Mouse (Mus musculus) limb, embryonic 10.5 days (tissue): ENCODE data around the gene Idnk. TPM values are rescaled to one million over a fixed set of nuclear protein-coding genes. Genes with fewer than 3 reads are reported as not detected.

Experiments used
- DNase-seq: peaks from one replicate; pipeline ENCODE4 v3.0.0-alpha.2; 2017; ENCODE audit warnings: low spot score
- H3K27ac ChIP-seq: fragments of 300-500 bp; sonication (generic); 2 replicates; pipeline ENCODE4 v1.5.1; 2016; ENCODE audit warnings: mild to moderate bottlenecking
- H3K27me3 ChIP-seq: fragments of 300-500 bp; sonication (generic); 2 replicates; pipeline ENCODE4 v1.6.1; 2016; ENCODE audit warnings: low read depth, mild to moderate bottlenecking; ENCODE audit not compliant: poor library complexity, severe bottlenecking
- H3K36me3 ChIP-seq: fragments of 300-500 bp; sonication (generic); 2 replicates; pipeline ENCODE4 v1.6.1; 2016; ENCODE audit warnings: mild to moderate bottlenecking, moderate library complexity
- H3K4me1 ChIP-seq: fragments of 300-500 bp; sonication (generic); 2 replicates; pipeline ENCODE4 v1.6.1; 2016
- H3K4me3 ChIP-seq: fragments of 300-500 bp; sonication (generic); 2 replicates; pipeline ENCODE4 v1.5.1; 2016; ENCODE audit warnings: mild to moderate bottlenecking, moderate library complexity
- H3K9me3 ChIP-seq: fragments of 300-500 bp; sonication (generic); replicated peaks from 2 replicates; pipeline ENCODE4 v1.6.1; 2016; ENCODE audit warnings: mild to moderate bottlenecking
- WGBS: fragments of 180-500 bp; shearing (Covaris S2); methylation state at CpG from one replicate; pipeline ENCODE4 v1.1.7; 2016; 5-methylcytosine and 5-hydroxymethylcytosine counted together
- polyA plus RNA-seq: library from polyadenylated mRNA; unstranded; fragments of >200 nt; fragmentation: Nextera tagmentation; extraction: Ambion mirVana; gene quantifications from 2 replicates; pipeline ENCODE4 v1.2.1, GENCODE M21; 2016

Gene Idnk
- 36.1 and 37.7 TPM in 2 replicates for polyA plus RNA-seq

DNA sequence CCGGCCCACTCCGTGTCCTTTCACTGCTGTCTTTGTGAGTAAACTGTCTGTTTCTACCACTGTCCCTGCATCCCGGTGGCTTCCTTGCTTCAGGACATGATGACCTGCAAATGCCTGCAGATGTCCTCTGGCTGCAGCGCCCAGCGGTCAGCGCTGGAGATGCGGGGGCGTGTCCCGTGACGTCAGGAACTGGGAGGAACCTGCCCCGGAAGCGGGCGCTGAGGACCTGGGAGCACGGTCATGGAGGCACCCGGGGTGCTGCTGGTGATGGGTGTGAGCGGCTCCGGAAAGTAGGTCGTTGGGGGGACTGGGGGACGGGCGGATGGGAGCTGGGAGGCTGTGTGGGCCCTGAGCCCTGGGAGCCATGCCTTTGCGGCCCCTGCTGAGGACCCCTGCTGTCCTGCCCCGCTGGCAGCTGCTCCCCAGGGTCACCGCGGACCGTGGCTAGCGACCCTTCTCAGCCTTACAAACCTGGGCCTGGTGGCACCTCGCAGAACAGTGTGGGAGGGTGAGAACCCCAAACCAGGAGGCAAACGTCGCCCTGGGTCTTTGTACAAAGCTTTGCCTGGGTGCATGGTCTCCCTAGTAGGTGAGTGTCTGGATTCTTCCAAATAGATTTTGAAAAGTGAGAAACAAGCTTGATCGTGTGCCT lies at the start of gene Idnk:
Gene Idnk (plus strand): TSS at position 203 of the 652 bp plus-strand sequence.
- under 1% methylated on average over 30 of the region's 30 CpGs for WGBS
- Histone ChIP-seq H3K9me3 (0 out of 2 replicates have a peak, but pooled peaks cover 4% of the 10 kb centered on the region), H3K27ac (peak within 1 kb of the TSS; percentile 80), H3K4me1 (peaks cover 22% of the 10 kb centered on the region), H3K36me3 (peaks cover 30% of the 10 kb centered on the region), H3K4me3 (peak within 1 kb of the TSS; percentile 71), H3K27me3 (no peaks in the 10 kb centered on the region)
- peak; percentile 90 for DNase-seq

DNA sequence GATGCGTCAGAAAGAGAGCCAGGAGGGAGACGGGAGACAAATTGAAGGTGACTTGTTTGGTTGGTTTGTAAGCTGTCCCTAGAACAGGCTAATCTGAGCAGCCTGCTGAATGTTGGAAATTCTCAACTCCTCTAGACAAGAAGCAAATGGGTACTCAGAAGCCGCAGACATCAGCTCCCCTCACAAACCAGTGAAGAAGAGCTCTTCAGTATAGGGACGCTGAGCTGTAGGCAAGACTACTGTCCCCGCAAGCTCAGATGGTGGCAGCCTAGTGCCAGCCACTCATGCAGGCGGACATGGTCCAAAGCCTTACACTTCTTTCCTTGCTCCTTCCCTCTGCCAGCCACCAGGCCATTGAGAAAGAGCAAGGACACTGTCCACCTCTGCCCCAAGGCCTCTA lies 46.1 kb upstream of the Idnk start:
- WGBS, result 92% methylated on average over 6 of the region's 6 CpGs
- Histone ChIP-seq H3K4me3 (0 out of 2 replicates have a peak overlapping the region, but pooled peaks have one; percentile 60), H3K27ac (no peak overlapping the region), H3K27me3 (peaks cover 8% of the 10 kb centered on the region; the same call in 1 of the 2 replicates), H3K4me1 (peaks cover 40% of the 10 kb centered on the region), H3K9me3 (no peaks in the 10 kb centered on the region), H3K36me3 (no peaks in the 10 kb centered on the region)
- DNase-seq, result no peak

DNA sequence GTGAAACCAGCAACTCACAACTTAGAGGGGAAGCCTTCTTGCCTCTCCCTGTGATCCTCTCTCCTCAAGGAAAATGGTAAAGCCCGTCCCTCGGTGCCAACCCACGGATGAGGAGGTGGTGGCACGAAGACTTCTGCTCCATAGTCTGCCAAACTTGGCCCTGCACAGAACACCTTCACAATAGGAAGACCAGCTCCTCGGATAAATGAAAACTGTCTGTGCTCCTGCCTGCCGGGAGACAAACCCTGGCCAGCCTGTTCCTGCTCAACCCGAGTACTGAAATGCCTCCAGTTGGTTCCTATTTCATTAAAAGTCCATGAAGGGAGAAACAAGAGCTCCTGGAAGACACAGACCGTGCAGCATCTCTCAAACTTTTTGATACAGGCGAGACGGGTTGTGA lies 45.3 kb upstream of the Idnk start:
- peak overlapping the region; percentile 82 for H3K27ac ChIP-seq
- no peak for DNase-seq
- WGBS, result 75% methylated on average over 10 of the region's 10 CpGs

DNA sequence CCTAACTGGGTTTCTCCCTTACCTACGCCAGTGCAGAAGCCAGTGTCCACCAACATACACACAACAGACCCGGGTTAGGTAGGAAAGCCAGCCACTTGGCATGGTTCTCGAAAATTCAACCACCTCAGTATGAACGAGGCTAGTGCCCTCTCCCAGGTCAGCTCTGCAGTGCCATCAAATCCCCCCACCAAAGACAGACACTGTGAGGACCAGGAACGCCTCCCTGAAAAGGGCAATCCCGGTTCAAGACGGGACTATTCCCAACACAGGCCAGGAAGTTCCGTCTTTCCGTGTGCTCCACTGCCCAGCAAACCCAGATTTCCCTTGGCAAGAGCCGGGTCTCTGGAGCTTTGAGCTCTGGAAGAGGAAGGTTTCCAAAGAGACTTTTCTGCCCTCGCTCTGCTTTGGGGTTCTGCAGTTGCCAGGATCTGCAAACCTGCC lies 44.8 kb upstream of the Idnk start:
- H3K4me1 ChIP-seq, result peaks cover 40% of the 10 kb centered on the region
- peak overlapping the region; percentile 60 for H3K4me3 ChIP-seq
- H3K36me3 ChIP-seq, result no peaks in the 10 kb centered on the region
- H3K27me3 ChIP-seq, result peaks cover 8% of the 10 kb centered on the region; the same call in 1 of the 2 replicates
- no peaks in the 10 kb centered on the region for H3K9me3 ChIP-seq
- peak overlapping the region; percentile 82 for H3K27ac ChIP-seq
- 18% methylated on average over 11 of the region's 11 CpGs for WGBS
- DNase-seq, result no peak

More for the DNA sequence above, 45.3 kb upstream of the Idnk start:
- Histone ChIP-seq H3K27me3 (peaks cover 8% of the 10 kb centered on the region; the same call in 1 of the 2 replicates), H3K4me1 (peaks cover 40% of the 10 kb centered on the region), H3K4me3 (peak overlapping the region; percentile 60), H3K9me3 (no peaks in the 10 kb centered on the region), H3K36me3 (no peaks in the 10 kb centered on the region)

DNA sequence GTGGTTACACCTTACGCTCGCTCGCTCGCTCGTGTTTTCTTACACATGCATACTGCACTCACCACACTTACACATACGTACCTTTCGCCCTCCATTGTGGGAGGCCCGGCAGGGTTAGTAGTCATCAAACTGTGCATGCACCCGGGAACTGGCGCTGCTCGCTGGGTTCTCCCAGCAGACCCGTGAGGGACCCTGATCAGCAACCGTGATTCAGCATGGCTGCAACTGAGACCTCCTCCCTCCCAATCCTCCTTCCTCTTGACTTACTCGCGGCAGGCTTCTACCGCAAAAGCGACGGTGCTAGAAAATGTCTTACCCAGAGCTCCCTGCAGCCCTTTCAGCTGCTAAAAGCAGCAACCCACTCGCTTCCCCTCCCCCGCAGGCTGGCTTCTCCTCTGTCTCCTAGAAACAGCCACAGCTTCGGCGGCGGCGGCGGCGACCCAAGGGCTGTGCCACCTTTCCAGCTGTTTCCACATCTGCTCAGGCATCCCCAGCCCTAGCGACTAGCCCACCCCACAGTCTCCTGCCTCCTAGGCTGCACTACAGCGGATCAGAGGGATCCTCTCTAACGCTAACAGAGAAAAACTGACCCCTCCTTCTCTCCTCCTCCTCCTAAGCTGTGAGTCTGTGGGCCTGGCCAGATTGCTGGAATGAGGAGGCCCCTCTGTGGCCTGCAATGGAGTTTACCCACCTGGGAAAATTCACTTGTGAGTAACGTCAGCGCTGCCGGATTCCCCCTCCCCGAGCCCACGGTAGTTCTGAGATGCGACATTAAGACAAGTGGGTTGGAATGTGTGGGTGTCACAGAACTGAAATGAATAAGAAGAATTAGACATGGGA lies 44.2 kb upstream of the Idnk start, which contains the start of gene Klhl3:
Gene Klhl3 (minus strand): TSS at position 532 of the 840 bp plus-strand sequence.
- peak; percentile 82 for DNase-seq
- H3K4me3 ChIP-seq, result peak within 1 kb of the TSS; percentile 60
- H3K4me1 ChIP-seq, result peaks cover 40% of the 10 kb centered on the region
- peak within 1 kb of the TSS; percentile 82 for H3K27ac ChIP-seq
- H3K27me3 ChIP-seq, result peaks cover 8% of the 10 kb centered on the region; the same call in 1 of the 2 replicates
- no peaks in the 10 kb centered on the region for H3K36me3 ChIP-seq
- WGBS, result 2% methylated on average over 35 of the region's 35 CpGs
- no peaks in the 10 kb centered on the region for H3K9me3 ChIP-seq

DNA sequence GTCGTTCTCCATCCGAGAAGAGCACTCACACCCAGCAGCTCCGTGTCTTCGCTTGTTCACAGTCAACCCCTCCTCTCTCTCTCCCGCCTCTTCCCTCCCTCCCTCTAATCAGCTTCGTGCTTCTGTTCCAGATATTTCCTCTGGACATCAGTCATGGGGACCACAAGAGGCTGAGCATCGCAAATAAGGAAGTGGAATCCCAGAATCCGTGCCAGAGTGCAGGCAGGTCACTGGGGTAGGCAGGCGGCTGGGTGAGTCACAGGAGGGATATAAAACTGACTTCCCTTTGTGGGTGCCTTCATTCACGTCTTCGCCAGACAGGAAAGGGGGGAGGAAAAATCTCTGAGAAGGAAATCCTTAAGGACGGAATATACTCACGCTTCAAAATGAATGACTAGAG lies 42.2 kb upstream of the Idnk start:
- H3K27me3 ChIP-seq, result peaks cover 8% of the 10 kb centered on the region; the same call in 1 of the 2 replicates
- DNase-seq, result no peak
- H3K4me3 ChIP-seq, result no peak overlapping the region
- H3K27ac ChIP-seq, result 0 out of 2 replicates have a peak overlapping the region, but pooled peaks have one; percentile 27
- peaks cover 40% of the 10 kb centered on the region for H3K4me1 ChIP-seq
- 39% methylated on average over 13 of the region's 13 CpGs for WGBS
- no peaks in the 10 kb centered on the region for H3K36me3 ChIP-seq
- no peaks in the 10 kb centered on the region for H3K9me3 ChIP-seq

DNA sequence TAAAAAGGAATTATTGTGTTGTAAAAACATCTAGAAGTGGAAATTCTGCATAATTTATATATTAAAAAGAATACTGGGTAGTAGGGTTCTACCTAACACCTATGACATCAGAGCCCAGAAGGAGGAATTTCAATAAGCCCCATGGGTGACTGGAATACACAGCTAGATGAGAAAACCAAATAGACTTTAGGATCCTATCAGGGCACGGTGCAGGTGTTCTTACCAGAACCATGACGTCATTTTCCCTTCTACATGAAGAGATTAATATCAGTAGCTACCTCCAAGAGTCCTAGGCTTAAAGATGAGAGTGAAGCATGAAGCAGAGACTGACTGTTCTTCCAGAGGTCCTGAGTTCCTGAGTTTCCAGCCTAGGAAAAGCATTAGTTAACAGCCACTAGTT lies 40.6 kb upstream of the Idnk start:
- Histone ChIP-seq H3K27ac (no peak overlapping the region), H3K4me3 (no peak overlapping the region), H3K4me1 (peaks cover 35% of the 10 kb centered on the region), H3K36me3 (no peaks in the 10 kb centered on the region), H3K9me3 (no peaks in the 10 kb centered on the region), H3K27me3 (0 out of 2 replicates have a peak, but pooled peaks cover 4% of the 10 kb centered on the region)
- 85% methylated on average over 2 of the region's 2 CpGs for WGBS
- DNase-seq, result no peak

DNA sequence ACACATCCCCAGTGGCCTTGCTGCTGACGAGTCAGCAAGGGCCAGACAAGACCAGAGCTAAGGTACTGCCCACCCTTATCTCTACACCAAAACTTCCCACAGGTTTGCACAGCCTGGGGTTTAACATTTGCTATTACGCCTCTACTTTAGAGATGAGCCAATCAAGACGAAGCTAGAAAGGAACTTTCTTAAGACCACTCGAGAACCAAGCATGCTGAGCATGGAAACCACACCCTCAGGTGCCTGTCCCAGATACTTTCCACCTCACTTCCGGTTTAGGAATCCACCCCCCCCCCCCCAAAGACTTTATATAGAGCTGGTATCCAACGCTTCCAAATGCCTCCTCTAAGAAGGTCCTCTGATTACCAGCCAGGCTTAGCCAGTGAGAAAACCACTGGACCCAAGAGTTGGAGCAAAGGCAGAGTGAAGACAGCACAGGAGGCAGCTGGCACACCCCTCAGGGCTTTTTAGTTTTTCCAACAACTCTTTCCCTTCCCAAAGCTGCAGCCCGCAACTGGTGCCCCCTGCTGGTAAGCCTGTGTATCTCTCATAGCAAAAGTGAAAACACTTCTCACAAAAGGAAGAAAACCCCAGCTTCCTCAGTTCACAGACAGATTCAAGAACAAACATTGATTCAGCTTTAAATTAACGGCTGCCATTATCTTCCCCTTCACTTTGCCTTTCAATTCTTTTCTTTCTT lies 40.0 kb upstream of the Idnk start:
- Histone ChIP-seq H3K4me3 (no peak overlapping the region), H3K36me3 (no peaks in the 10 kb centered on the region), H3K27me3 (no peaks in the 10 kb centered on the region), H3K9me3 (no peaks in the 10 kb centered on the region), H3K27ac (no peak overlapping the region), H3K4me1 (peaks cover 28% of the 10 kb centered on the region)
- peak; percentile 71 for DNase-seq
- 72% methylated on average over 8 of the region's 8 CpGs for WGBS

DNA sequence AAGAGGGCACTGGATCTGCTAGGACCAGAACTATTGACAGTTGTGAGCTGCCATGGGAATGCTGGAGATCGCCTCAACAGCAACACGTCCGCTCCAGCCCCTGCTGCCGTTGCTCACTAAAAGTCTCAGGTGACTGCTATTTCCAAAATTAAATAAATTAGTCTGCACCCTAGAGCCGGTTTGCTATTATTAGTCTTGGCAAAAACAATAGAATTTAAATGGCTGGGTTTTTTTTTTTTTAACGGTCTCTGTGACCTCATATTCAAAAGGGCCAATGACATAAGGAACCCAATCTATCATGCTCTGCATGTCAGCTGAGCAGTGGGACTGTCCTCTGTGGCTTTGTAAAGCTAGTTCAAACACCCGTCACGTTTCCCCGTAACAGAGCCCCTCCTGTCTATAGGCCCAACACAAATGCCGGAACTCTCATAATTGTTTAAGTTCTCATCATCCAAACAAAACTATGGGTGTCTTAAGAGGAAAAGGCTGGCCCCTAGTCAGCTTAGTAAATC lies 34.6 kb upstream of the Idnk start:
- Histone ChIP-seq H3K4me1 (peaks cover 13% of the 10 kb centered on the region), H3K27ac (no peak overlapping the region), H3K36me3 (peaks cover 27% of the 10 kb centered on the region), H3K27me3 (no peaks in the 10 kb centered on the region), H3K4me3 (no peak overlapping the region), H3K9me3 (no peaks in the 10 kb centered on the region)
- no peak for DNase-seq
- 81% methylated on average over 10 of the region's 10 CpGs for WGBS

DNA sequence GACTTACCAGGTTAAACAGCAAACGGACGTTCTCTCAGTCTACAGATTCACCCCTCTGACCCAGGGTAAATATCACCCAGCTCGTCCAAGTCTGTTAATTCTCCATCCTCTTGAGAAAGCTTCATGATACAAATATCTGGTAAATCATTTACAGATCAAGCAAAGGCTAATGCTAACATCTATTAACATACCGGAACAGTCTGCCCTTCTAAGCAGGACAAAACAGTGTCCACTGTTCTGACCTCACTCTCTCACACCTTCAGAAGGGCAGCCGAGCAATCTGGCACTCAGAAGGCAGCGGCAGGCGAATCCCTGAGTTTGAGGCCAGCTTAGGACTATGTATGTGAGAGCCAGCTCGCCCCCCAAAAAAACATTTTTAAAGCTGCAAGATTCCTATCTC lies 34.1 kb upstream of the Idnk start:
- no peak for DNase-seq
- no peaks in the 10 kb centered on the region for H3K9me3 ChIP-seq
- H3K4me3 ChIP-seq, result no peak overlapping the region
- no peaks in the 10 kb centered on the region for H3K27me3 ChIP-seq
- H3K36me3 ChIP-seq, result peaks cover 27% of the 10 kb centered on the region
- no peak overlapping the region for H3K27ac ChIP-seq
- WGBS, result 80% methylated on average over 8 of the region's 8 CpGs
- peaks cover 13% of the 10 kb centered on the region for H3K4me1 ChIP-seq

DNA sequence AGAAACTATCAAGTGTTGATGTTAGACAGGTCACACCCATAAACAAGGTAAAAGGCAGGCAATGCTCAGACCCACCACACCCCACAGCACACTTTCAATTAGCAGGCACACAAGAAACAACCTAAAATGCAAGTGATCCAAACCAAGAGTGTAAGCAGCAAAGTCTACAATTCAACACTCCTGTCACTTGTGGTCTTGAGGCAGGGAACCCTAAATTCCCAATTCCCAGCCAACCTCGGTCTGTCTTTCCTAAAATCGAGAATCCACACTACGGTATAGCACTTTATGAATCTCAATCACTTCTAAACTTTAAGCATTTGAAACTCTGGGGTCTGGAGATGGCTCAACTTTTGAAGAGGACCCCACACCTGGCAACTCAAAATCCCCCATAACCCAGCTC lies 33.2 kb upstream of the Idnk start:
- WGBS, result 82% methylated on average over 3 of the region's 3 CpGs
- Histone ChIP-seq H3K4me3 (no peak overlapping the region), H3K27me3 (no peaks in the 10 kb centered on the region), H3K4me1 (peaks cover 17% of the 10 kb centered on the region), H3K36me3 (peaks cover 27% of the 10 kb centered on the region), H3K27ac (no peak overlapping the region), H3K9me3 (no peaks in the 10 kb centered on the region)
- DNase-seq, result no peak

DNA sequence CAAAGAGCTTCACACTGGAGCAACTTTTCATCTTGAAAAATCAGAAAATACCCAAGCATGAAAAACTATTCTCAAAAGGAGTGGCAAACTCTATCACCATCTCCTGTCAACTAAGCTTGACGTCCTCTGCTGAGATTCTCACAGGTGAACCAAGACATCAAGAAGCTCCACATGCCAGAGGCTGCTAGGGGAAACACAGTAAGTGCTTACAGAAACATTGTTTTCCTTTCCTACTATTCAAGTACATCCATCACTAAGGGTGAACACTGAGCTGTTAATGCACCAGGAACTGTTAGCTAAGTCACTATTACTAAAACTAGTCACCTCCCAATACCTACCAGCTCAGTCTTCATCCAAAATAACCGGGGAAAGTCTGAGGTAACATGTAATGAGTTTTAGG lies 32.5 kb upstream of the Idnk start:
- DNase-seq, result no peak
- no peaks in the 10 kb centered on the region for H3K9me3 ChIP-seq
- H3K4me1 ChIP-seq, result peaks cover 23% of the 10 kb centered on the region
- no peak overlapping the region for H3K27ac ChIP-seq
- H3K4me3 ChIP-seq, result no peak overlapping the region
- WGBS, result 71% methylated on average over 2 of the region's 2 CpGs
- no peaks in the 10 kb centered on the region for H3K27me3 ChIP-seq
- peaks cover 27% of the 10 kb centered on the region for H3K36me3 ChIP-seq
